Mouse (Mus musculus) midbrain, embryonic 11.5 days (tissue): ENCODE results near the gene Fndc3b. TPM values are rescaled to one million over a fixed set of nuclear protein-coding genes. Genes with fewer than 3 reads are reported as not detected.
A peak's percentile ranks its signal among the peaks of the same experiment; 100 is the strongest.

Experiments
- ATAC-seq: fragments of 200-750 bp; cut with Nextera tagmentation; 2 replicates; pipeline ENCODE4 v1.8.0; 2017; ENCODE audit warnings: moderate TSS enrichment, moderate library complexity; ENCODE audit not compliant: low FRiP score
- DNase-seq: peaks from one replicate; pipeline ENCODE4 v3.0.0; 2015; ENCODE audit warnings: low spot score; ENCODE audit errors: missing footprints
- H3K27ac ChIP-seq: fragments of 300-500 bp; sonication (generic); 2 replicates; pipeline ENCODE4 v1.5.1; 2014; ENCODE audit warnings: low read depth, low read length
- H3K27me3 ChIP-seq: fragments of 300-500 bp; sonication (generic); 2 replicates; pipeline ENCODE4 v1.6.1; 2014; ENCODE audit warnings: mild to moderate bottlenecking, low read length, moderate library complexity, mixed read lengths; ENCODE audit not compliant: control insufficient read depth, insufficient read depth
- H3K36me3 ChIP-seq: fragments of 300-500 bp; sonication (generic); 2 replicates; pipeline ENCODE4 v1.6.1; 2014; ENCODE audit warnings: mild to moderate bottlenecking, low read length, moderate library complexity, mixed read lengths; ENCODE audit not compliant: control insufficient read depth, insufficient read depth
- H3K4me1 ChIP-seq: fragments of 300-500 bp; sonication (generic); 2 replicates; pipeline ENCODE4 v1.6.1; 2014; ENCODE audit warnings: low read length; ENCODE audit not compliant: control insufficient read depth, insufficient read depth
- H3K4me2 ChIP-seq: fragments of 300-500 bp; sonication (generic); 2 replicates; pipeline ENCODE4 v1.6.1; 2014; ENCODE audit warnings: mild to moderate bottlenecking, moderate library complexity
- H3K4me3 ChIP-seq: fragments of 300-500 bp; sonication (generic); 2 replicates; pipeline ENCODE4 v1.5.1; 2014; ENCODE audit warnings: low read depth, low read length
- H3K9ac ChIP-seq: fragments of 300-500 bp; sonication (generic); 2 replicates; pipeline ENCODE4 v1.6.1; 2014; ENCODE audit warnings: low read length
- H3K9me3 ChIP-seq: fragments of 300-500 bp; sonication (generic); 2 replicates; pipeline ENCODE4 v1.6.1; 2016; ENCODE audit warnings: low read length; ENCODE audit not compliant: control insufficient read depth
- WGBS: fragments of 180-500 bp; shearing (Covaris S2); extraction: QIAGEN DNeasy Blood & Tissue Kit; methylation state at CpG from one replicate; pipeline ENCODE4 v1.1.7; 2014; 5-methylcytosine and 5-hydroxymethylcytosine counted together
- polyA plus RNA-seq: library from polyadenylated mRNA; unstranded; fragments of >200 nt; fragmentation: Nextera tagmentation; extraction: Ambion mirVana; gene quantifications from 2 replicates; pipeline ENCODE4 v1.2.1, GENCODE M21; 2014

The Fndc3b gene
- polyA plus RNA-seq, 1 experiment from 2014 or later, result 10.1 TPM

DNA sequence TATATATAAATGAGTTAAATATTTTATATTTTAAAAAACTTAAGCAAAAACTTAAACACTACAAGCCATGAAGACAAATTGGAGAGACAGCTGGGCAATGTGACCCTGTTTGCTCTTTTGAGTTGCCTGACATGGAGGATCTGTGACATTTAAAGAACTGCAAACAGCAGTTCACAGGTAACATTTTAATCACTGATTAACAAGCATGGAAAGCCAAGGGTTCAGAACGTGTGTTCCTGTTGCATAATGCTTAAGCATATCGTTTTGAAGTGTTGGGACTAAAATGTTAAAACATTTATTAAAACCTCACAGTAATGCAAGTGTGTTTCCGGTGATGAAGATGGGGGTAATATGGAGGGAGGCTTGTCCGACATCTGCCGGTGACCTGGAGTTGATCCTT is 99.1 kb downstream of the Fndc3b start:
- H3K9me3 ChIP-seq, result no peaks in the 10 kb centered on the region
- no peak overlapping the region for H3K4me3 ChIP-seq
- H3K27me3 ChIP-seq, result no peaks in the 10 kb centered on the region
- WGBS, result 85% methylated on average over 5 of the region's 5 CpGs
- ATAC-seq (no peak), DNase-seq (no peak)
- no peak overlapping the region for H3K27ac ChIP-seq
- H3K4me2 ChIP-seq, result no peak overlapping the region
- H3K36me3 ChIP-seq, result no peaks in the 10 kb centered on the region
- peaks cover 7% of the 10 kb centered on the region; the same call in 1 of the 2 replicates for H3K4me1 ChIP-seq
- H3K9ac ChIP-seq, result no peak overlapping the region

DNA sequence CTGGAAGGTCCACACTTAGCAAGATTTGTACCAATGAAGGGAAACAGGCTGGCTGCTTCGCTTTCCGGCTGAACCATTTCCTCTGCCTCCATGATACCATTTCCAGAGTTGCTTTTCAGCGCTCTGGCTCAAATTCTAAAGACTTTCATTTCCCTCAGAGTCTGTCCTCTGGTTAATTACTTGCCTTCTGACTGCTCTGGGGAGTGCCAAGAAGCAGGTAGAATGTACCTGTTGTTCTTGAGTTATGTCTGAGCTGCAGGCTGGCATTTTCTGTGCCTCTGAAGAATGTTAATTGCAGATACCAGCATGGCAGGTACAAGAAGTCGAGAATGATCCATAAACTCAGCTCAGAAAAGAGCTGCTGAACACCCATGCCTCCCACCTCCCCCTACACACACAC is 100.6 kb downstream of the Fndc3b start:
- peak; percentile 77 for DNase-seq
- 86% methylated on average over 4 of the region's 4 CpGs for WGBS
- no peak for ATAC-seq
- no peaks in the 10 kb centered on the region for H3K36me3 ChIP-seq
- no peak overlapping the region for H3K4me2 ChIP-seq
- H3K27ac ChIP-seq, result no peak overlapping the region
- no peaks in the 10 kb centered on the region for H3K9me3 ChIP-seq
- H3K27me3 ChIP-seq, result no peaks in the 10 kb centered on the region
- H3K4me1 ChIP-seq, result peaks cover 6% of the 10 kb centered on the region; the same call in 1 of the 2 replicates
- H3K4me3 ChIP-seq, result no peak overlapping the region
- no peak overlapping the region for H3K9ac ChIP-seq

DNA sequence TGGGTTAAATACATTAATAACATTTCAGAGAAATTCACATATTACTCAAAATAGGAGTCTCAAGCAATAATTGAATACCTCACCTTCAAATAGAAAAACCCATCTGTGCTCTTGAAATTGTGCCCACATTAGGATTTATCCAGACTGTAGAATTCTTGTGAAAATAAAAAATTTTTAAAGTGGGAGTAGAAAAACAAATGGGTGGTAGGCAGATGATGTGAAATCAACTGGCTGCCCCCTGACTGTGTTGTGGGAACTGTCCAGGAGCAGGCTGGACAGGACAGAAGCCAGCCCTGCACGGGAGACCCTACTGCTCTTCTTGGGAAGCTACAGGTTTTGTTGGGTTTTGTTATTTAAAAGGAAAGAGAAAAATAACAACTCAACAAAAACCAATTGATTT is 101.0 kb downstream of the Fndc3b start:
- ATAC-seq (no peak), DNase-seq (peak; percentile 6)
- H3K4me3 ChIP-seq, result no peak overlapping the region
- H3K4me2 ChIP-seq, result no peak overlapping the region
- H3K4me1 ChIP-seq, result 0 out of 2 replicates have a peak, but pooled peaks cover 4% of the 10 kb centered on the region
- no peaks in the 10 kb centered on the region for H3K9me3 ChIP-seq
- H3K9ac ChIP-seq, result no peak overlapping the region
- H3K36me3 ChIP-seq, result no peaks in the 10 kb centered on the region
- WGBS, result 73% methylated on average over 1 of the region's 1 CpGs
- no peak overlapping the region for H3K27ac ChIP-seq
- H3K27me3 ChIP-seq, result no peaks in the 10 kb centered on the region

DNA sequence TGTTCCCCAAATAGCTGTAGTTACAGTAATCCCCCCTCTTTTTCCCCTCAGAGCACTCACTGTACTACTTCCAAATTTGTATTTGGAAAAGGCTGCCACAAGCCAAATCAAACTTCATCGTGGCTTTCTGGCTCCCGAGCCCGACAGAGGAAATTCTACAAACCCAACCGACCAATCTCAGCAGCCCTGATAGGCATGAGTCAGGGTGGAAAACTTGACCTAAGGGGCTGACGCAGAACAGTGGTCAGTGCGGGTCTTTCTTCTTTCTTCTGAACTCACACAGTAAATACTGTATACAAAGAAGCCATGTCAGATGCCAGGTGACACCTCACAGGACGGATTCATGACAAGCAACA is 103.3 kb downstream of the Fndc3b start:
- Histone ChIP-seq H3K27me3 (no peaks in the 10 kb centered on the region), H3K27ac (no peak overlapping the region), H3K9me3 (no peaks in the 10 kb centered on the region), H3K9ac (no peak overlapping the region), H3K4me3 (no peak overlapping the region), H3K36me3 (no peaks in the 10 kb centered on the region), H3K4me1 (0 out of 2 replicates have a peak, but pooled peaks cover 2% of the 10 kb centered on the region), H3K4me2 (no peak overlapping the region)
- ATAC-seq, result no peak
- DNase-seq, result no peak
- WGBS, result 83% methylated on average over 7 of the region's 7 CpGs

DNA sequence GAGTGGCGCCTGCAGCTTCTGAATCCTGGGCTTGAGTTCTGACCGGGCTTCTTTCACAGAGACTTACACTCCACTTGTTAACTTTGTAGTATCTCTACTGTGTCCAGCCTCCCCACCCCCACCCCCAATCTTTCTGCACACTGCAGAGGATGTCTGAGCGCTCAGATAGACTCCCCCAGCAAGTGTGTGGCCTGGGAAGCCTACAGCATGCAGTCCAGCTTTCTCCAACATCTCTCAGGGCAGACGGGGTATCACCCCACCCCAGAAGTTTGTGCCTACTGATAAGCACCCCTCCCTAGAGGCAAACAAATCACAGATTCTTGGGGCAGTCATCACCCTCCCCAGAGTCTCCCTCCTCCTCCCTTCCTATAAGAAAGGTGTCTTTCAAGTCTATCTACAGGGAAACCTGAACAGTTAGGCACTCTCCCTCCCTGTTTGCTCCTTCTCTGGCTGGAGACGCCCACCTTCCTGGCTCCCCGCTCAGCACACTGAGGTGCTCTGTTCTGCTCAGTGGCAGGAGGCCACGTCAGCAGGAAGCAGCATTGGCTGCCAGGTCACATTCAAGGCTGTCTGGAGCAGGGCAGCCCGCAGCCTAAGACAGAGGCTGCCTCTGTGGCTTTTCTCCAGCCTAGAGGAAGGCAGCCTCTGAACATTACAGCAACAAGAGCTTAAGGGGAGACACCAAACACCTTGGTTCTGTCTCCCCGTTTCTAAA is 103.9 kb downstream of the Fndc3b start:
- no peak for DNase-seq
- Histone ChIP-seq H3K9ac (no peak overlapping the region), H3K4me1 (0 out of 2 replicates have a peak, but pooled peaks cover 2% of the 10 kb centered on the region), H3K27me3 (no peaks in the 10 kb centered on the region), H3K4me3 (no peak overlapping the region), H3K27ac (no peak overlapping the region), H3K4me2 (no peak overlapping the region), H3K36me3 (no peaks in the 10 kb centered on the region), H3K9me3 (no peaks in the 10 kb centered on the region)
- WGBS, result 74% methylated on average over 9 of the region's 9 CpGs
- no peak for ATAC-seq

DNA sequence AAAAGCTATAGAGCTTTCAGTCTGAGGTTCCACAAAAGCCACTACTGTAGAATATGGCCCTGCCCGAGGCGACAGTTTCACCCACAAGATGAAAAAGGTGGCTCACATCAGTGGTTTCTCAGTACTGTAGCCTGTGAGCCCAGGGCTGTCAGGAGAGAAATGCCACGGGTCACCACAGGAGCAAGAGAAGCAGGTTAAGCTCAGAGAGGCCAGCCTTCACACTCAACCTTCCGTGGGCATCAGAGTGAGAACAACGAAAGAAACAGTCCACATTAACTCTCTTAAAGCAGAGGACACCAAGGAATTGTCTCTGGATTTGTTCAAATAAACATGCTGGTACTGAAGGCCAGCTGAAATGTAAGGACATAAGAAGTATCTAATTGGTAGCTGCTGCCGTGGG is 104.5 kb downstream of the Fndc3b start:
- ATAC-seq (no peak), DNase-seq (peak; percentile 57)
- H3K4me2 ChIP-seq, result no peak overlapping the region
- no peaks in the 10 kb centered on the region for H3K9me3 ChIP-seq
- no peak overlapping the region for H3K9ac ChIP-seq
- no peaks in the 10 kb centered on the region for H3K27me3 ChIP-seq
- H3K36me3 ChIP-seq, result no peaks in the 10 kb centered on the region
- no peak overlapping the region for H3K27ac ChIP-seq
- WGBS, result 91% methylated on average over 6 of the region's 6 CpGs
- H3K4me3 ChIP-seq, result no peak overlapping the region
- H3K4me1 ChIP-seq, result 0 out of 2 replicates have a peak, but pooled peaks cover 2% of the 10 kb centered on the region

DNA sequence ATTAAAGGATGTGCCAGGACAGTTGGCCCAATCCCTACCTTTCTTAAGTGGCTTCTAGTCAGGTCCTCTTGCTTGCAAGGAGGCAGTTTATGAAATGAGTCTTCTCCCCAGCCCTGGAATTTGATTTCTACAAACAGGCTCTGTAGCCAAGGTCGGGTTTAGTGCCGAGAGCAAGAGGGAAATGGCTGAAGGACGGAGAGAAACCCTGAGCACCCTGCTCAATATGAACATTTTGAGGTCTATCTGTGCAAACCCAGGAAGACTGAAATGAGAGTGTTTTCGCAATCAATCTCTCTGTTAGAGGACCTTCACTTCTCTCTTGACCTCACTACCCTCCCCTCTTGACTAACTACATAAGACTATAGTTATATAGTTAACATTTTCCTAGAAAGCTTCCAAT is 105.5 kb downstream of the Fndc3b start:
- Histone ChIP-seq H3K4me2 (no peak overlapping the region), H3K4me1 (0 out of 2 replicates have a peak, but pooled peaks cover 2% of the 10 kb centered on the region), H3K36me3 (no peaks in the 10 kb centered on the region), H3K9me3 (no peaks in the 10 kb centered on the region), H3K27me3 (no peaks in the 10 kb centered on the region), H3K27ac (no peak overlapping the region), H3K4me3 (no peak overlapping the region), H3K9ac (no peak overlapping the region)
- no peak for ATAC-seq
- 94% methylated on average over 4 of the region's 4 CpGs for WGBS
- peak; percentile 73 for DNase-seq

DNA sequence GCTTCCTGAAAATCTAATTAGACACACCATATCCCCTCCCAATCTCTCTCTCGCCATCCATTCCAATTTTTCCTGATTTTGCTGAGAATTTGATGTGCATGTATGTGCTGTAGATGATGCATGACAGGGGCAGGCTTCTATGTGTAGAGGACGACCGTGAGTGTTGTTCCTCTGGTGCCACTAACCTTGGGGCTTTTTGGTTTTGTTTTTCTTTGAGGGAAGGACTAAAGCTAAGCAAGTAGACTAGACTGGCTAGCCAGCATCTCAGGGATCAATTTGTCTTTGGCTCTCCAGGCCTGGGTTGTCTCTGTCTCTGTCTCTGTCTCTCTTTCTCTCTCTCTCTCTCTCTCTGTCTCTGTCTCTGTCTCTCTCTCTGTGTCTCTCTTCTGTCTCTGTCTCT is 106.0 kb downstream of the Fndc3b start:
- no peaks in the 10 kb centered on the region for H3K27me3 ChIP-seq
- H3K4me2 ChIP-seq, result no peak overlapping the region
- no peak overlapping the region for H3K27ac ChIP-seq
- H3K9me3 ChIP-seq, result no peaks in the 10 kb centered on the region
- no peak overlapping the region for H3K4me3 ChIP-seq
- 0 out of 2 replicates have a peak, but pooled peaks cover 2% of the 10 kb centered on the region for H3K4me1 ChIP-seq
- ATAC-seq (no peak), DNase-seq (peak; percentile 62)
- H3K36me3 ChIP-seq, result no peaks in the 10 kb centered on the region
- WGBS, result 84% methylated on average over 3 of the region's 3 CpGs
- H3K9ac ChIP-seq, result no peak overlapping the region

DNA sequence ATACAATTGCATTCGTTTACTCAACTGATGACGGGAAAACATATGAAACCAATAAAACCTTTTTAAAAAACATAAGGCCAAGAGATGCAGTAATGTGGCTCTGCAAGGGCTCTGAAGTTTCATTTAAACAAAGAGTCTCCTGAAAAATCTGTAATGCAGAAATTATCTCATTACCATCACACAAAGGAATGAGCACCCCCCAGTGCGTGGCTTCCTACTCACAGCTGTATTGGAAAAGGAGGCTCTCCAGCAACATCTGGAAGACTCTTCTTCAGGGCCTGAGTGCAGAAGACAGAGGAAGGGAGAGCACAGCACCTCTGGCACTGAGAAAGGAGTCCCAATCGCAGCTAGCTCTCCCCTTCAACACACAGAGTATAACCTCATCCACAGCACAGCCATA is 106.5 kb downstream of the Fndc3b start:
- Histone ChIP-seq H3K36me3 (no peaks in the 10 kb centered on the region), H3K4me3 (no peak overlapping the region), H3K4me1 (0 out of 2 replicates have a peak, but pooled peaks cover 2% of the 10 kb centered on the region), H3K4me2 (no peak overlapping the region), H3K27ac (no peak overlapping the region), H3K27me3 (no peaks in the 10 kb centered on the region), H3K9ac (no peak overlapping the region), H3K9me3 (no peaks in the 10 kb centered on the region)
- DNase-seq, result no peak
- WGBS, result 84% methylated on average over 4 of the region's 4 CpGs
- no peak for ATAC-seq
